Mouse (Mus musculus) forebrain, postnatal 0 days (tissue): ENCODE results near the gene Sec24b. TPM values are rescaled to one million over a fixed set of nuclear protein-coding genes. Genes with fewer than 3 reads are reported as not detected.
A peak's percentile ranks its signal among the peaks of the same experiment; 100 is the strongest.

ENCODE experiments used
- ATAC-seq: fragments of 200-750 bp; cut with Nextera tagmentation; 2 replicates; pipeline ENCODE4 v1.8.0; 2017; ENCODE audit warnings: mild to moderate bottlenecking, moderate library complexity
- DNase-seq: peaks from one replicate; pipeline ENCODE4 v3.0.0-alpha.2; 2015
- H3K27ac ChIP-seq: fragments of 300-500 bp; sonication (generic); 2 replicates; pipeline ENCODE4 v1.5.1; 2014; ENCODE audit warnings: low read depth, mild to moderate bottlenecking, antibody characterized with exemption, low read length, moderate library complexity, mixed read lengths
- H3K27me3 ChIP-seq: fragments of 300-500 bp; sonication (generic); 2 replicates; pipeline ENCODE4 v1.6.1; 2014; ENCODE audit warnings: mild to moderate bottlenecking, low read length, mixed read lengths; ENCODE audit not compliant: insufficient read depth
- H3K36me3 ChIP-seq: fragments of 300-500 bp; sonication (generic); 2 replicates; pipeline ENCODE4 v1.6.1; 2014; ENCODE audit warnings: mild to moderate bottlenecking, moderate library complexity; ENCODE audit not compliant: insufficient read depth
- H3K4me1 ChIP-seq: fragments of 300-500 bp; sonication (generic); 2 replicates; pipeline ENCODE4 v1.6.1; 2014; ENCODE audit warnings: antibody characterized with exemption; ENCODE audit not compliant: insufficient read depth
- H3K4me2 ChIP-seq: fragments of 300-500 bp; sonication (generic); 2 replicates; pipeline ENCODE4 v1.6.1; 2014; ENCODE audit warnings: low read depth, mild to moderate bottlenecking, moderate library complexity
- H3K4me3 ChIP-seq: fragments of 300-500 bp; sonication (generic); 2 replicates; pipeline ENCODE4 v1.5.1; 2014; ENCODE audit warnings: low read depth, low read length, mixed read lengths
- H3K9ac ChIP-seq: fragments of 300-500 bp; sonication (generic); 2 replicates; pipeline ENCODE4 v1.6.1; 2014; ENCODE audit warnings: mild to moderate bottlenecking
- H3K9me3 ChIP-seq: fragments of 300-500 bp; sonication (generic); 2 replicates; pipeline ENCODE4 v1.6.1; 2016; ENCODE audit warnings: low read length
- CTCF ChIP-seq: sonication (generic); IDR thresholded peaks from 2 replicates; pipeline ENCODE4 v1.5.1; 2016; ENCODE audit warnings: antibody characterized with exemption, control low read depth, low read depth
- WGBS: fragments of 180-500 bp; shearing (Covaris S2); extraction: QIAGEN DNeasy Blood & Tissue Kit; methylation state at CpG from one replicate; pipeline ENCODE4 v1.1.7; 2014; 5-methylcytosine and 5-hydroxymethylcytosine counted together
- polyA plus RNA-seq: library from polyadenylated mRNA; unstranded; fragments of >200 nt; fragmentation: Nextera tagmentation; extraction: Ambion mirVana; gene quantifications from 2 replicates; pipeline ENCODE4 v1.2.1, GENCODE M21; 2015
- total RNA-seq: library from RNA; depleted of rRNA; stranded (reverse); fragments of >200 nt; gene quantifications from 2 replicates; pipeline ENCODE4 v1.2.3, GENCODE M21; 2014

Gene Sec24b
- total and polyA plus RNA-seq, 2 experiments from 2014 or later: 24.3 to 34.0 TPM

DNA sequence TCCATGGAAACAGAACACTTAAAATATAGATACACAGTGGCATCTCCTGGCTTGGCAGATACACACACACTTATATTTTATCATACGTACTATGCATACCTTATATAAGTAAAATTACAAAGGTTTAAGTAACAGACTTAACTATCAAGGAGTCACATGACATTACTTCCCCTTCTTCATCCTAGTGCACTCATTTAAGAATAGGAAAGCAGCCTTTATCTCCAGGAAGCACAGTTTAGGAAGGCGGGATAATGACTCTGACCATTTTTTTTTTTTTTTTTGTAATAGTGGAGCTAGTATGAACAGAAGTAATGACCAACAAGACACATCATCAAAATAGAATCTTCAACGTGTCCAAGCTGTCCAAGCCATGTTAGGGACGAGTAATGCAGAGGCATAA lies 21.3 kb downstream of the Sec24b start:
- no peak for ATAC-seq
- 94% methylated on average over 4 of the region's 4 CpGs for WGBS
- H3K27ac ChIP-seq: no peak overlapping the region
- no peak for DNase-seq
- H3K4me1 ChIP-seq: no peaks in the 10 kb centered on the region
- TF ChIP-seq CTCF: no peak
- H3K27me3 ChIP-seq: no peaks in the 10 kb centered on the region
- H3K9me3 ChIP-seq: no peaks in the 10 kb centered on the region
- peaks cover 16% of the 10 kb centered on the region for H3K36me3 ChIP-seq
- H3K4me3 ChIP-seq: no peak overlapping the region
- no peak overlapping the region for H3K4me2 ChIP-seq
- H3K9ac ChIP-seq: no peak overlapping the region

DNA sequence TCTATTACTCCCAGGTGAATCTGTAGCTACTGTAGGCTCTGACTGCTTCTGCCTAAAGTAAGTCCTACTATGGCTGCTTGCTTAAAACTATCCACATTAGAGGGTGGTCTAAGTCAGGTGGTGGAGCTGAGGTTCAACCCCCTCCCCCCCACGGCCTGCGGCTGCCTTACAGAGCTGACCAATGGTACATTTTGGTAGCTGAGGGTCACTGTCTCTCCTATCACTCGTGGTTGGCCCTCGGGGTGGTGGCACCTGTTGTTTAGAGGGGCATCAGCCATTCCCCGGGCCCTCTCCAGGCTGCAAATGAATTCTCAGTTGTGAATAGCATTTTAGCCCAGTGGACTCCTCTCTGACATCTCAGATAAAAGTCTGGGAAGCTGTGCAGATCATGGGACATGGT lies 32.6 kb downstream of the Sec24b start:
- Histone ChIP-seq H3K36me3 (peaks cover 32% of the 10 kb centered on the region; the same call in 1 of the 2 replicates), H3K9me3 (no peaks in the 10 kb centered on the region), H3K27ac (no peak overlapping the region), H3K4me2 (no peak overlapping the region), H3K27me3 (no peaks in the 10 kb centered on the region), H3K4me3 (no peak overlapping the region), H3K4me1 (no peaks in the 10 kb centered on the region), H3K9ac (no peak overlapping the region)
- no peak for TF ChIP-seq CTCF
- WGBS: 96% methylated on average over 5 of the region's 5 CpGs
- DNase-seq (no peak), ATAC-seq (no peak)

DNA sequence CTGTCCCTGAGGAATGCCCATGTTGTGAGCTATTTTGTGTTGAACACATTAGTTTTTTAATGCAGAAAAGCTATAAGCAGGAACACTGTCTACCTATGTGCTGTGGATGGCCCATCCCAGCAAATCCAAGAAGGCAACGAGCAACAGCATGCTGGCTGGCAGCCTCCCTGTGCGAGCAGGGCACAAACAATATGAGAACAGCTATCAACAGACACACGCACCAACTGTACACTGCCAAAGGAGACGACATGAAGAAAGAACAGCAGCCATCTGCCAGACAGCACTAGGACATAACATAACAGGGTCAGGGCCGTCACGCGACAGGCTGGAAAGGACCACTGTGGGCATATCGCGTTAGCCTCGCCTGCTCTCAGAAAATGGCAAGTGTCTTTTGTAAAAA lies 35.2 kb downstream of the Sec24b start:
- no peaks in the 10 kb centered on the region for H3K9me3 ChIP-seq
- DNase-seq (peak; percentile 4), ATAC-seq (peak; percentile 43)
- H3K27me3 ChIP-seq: no peaks in the 10 kb centered on the region
- no peak overlapping the region for H3K9ac ChIP-seq
- WGBS: 60% methylated on average over 10 of the region's 10 CpGs
- H3K4me3 ChIP-seq: no peak overlapping the region
- TF ChIP-seq CTCF: no peak
- H3K4me1 ChIP-seq: no peaks in the 10 kb centered on the region
- no peak overlapping the region for H3K27ac ChIP-seq
- peaks cover 32% of the 10 kb centered on the region; the same call in 1 of the 2 replicates for H3K36me3 ChIP-seq
- no peak overlapping the region for H3K4me2 ChIP-seq

DNA sequence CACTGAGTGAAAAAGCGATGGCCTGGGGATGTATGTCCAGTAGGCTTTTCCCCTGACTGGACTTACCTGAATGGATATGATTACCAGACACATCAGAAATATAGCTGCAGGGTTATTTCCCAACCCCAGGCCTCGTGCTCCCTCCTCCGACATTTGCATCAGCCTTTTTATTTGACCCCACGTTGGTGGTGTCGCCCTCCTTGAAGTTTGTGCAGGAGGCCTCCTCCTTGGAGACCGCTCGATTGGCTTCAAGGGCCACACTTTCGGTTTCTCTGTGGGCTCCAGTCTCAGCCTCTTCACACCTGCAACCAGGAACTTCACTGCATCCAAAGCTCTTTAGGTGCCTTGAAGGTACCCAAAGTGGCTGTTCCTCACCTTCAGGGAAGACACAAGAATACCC lies 35.8 kb downstream of the Sec24b start:
- Histone ChIP-seq H3K9me3 (no peaks in the 10 kb centered on the region), H3K4me1 (no peaks in the 10 kb centered on the region), H3K27ac (no peak overlapping the region), H3K36me3 (peaks cover 28% of the 10 kb centered on the region; the same call in 1 of the 2 replicates), H3K9ac (no peak overlapping the region), H3K4me3 (no peak overlapping the region), H3K4me2 (no peak overlapping the region), H3K27me3 (no peaks in the 10 kb centered on the region)
- WGBS: 95% methylated on average over 8 of the region's 8 CpGs
- TF ChIP-seq CTCF: no peak
- no peak for DNase-seq
- ATAC-seq: no peak

DNA sequence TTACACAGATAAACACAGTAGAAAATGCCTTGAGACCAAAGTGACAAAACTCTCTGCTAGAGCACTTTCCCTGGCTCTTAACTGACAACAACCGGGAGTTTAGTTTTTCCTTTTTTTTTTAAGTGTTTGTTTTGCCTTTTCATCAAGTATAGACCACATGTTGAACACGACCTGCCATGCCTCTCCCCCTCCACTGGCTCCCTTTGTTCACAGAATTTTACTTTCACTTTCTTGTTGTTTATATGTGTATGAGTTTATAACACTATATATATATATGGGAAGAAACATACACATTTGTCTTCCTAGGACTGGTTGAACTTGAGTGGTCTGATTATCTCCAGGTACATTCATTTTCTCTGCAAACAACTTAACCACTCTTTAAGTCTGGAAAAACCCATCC lies 48.4 kb downstream of the Sec24b start:
- Histone ChIP-seq H3K4me1 (no peaks in the 10 kb centered on the region), H3K9me3 (no peaks in the 10 kb centered on the region), H3K27ac (no peak overlapping the region), H3K36me3 (peaks cover 14% of the 10 kb centered on the region), H3K4me3 (no peak overlapping the region), H3K4me2 (no peak overlapping the region), H3K27me3 (no peaks in the 10 kb centered on the region), H3K9ac (no peak overlapping the region)
- DNase-seq (no peak), ATAC-seq (no peak)
- no peak for TF ChIP-seq CTCF
- 78% methylated on average over 2 of the region's 2 CpGs for WGBS

DNA sequence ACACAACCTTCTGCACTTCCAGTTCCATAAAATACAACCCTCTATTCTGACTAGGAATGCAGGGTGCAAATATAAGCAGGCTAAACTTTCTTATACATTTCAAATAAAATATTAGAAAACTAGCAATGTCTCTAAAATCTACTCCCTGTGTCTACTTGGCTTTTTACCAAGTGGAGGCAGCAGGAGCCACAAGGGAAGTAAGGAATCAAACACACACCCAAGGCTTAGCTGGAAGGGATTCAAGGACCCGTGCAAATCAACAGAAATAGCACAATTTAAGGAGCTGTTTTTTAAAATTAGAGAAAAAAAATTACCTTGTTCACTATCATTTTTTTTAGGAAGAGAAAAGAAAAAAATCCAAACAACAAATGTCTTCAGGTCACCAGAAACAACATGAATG lies 50.1 kb downstream of the Sec24b start:
- 54% methylated on average over 1 of the region's 1 CpGs for WGBS
- TF ChIP-seq CTCF: no peak

DNA sequence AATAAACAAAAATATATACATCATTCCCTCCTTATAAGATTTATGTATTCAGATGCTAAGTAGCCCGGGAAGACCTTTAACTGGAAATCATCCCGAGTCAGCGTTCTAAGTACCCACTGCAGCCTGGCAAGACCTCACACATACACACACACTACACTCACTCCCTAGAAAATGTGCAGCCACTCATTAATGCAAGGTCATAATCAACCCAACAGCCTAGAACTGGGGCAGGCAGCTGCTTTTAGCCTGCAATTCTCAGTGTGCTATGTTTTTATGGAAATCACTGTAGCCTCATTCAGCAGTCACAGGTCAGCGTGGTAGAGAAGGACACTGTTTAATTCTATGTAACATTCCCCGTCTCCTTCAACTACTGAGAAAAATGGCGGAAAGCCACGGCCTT lies 55.2 kb downstream of the Sec24b start:
- no peaks in the 10 kb centered on the region for H3K4me1 ChIP-seq
- H3K36me3 ChIP-seq: peaks cover 67% of the 10 kb centered on the region
- no peak overlapping the region for H3K27ac ChIP-seq
- H3K9me3 ChIP-seq: no peaks in the 10 kb centered on the region
- no peak for DNase-seq
- no peak for ATAC-seq
- H3K27me3 ChIP-seq: no peaks in the 10 kb centered on the region
- H3K4me3 ChIP-seq: no peak overlapping the region
- WGBS: 89% methylated on average over 7 of the region's 7 CpGs
- TF ChIP-seq CTCF: no peak
- H3K4me2 ChIP-seq: no peak overlapping the region
- H3K9ac ChIP-seq: no peak overlapping the region

More for the DNA sequence above, 50.1 kb downstream of the Sec24b start:
- H3K4me3 ChIP-seq: no peak overlapping the region
- no peak overlapping the region for H3K27ac ChIP-seq
- H3K9ac ChIP-seq: no peak overlapping the region
- no peaks in the 10 kb centered on the region for H3K9me3 ChIP-seq
- peaks cover 25% of the 10 kb centered on the region for H3K36me3 ChIP-seq
- no peaks in the 10 kb centered on the region for H3K27me3 ChIP-seq
- ATAC-seq (no peak), DNase-seq (no peak)
- H3K4me1 ChIP-seq: no peaks in the 10 kb centered on the region
- H3K4me2 ChIP-seq: no peak overlapping the region

DNA sequence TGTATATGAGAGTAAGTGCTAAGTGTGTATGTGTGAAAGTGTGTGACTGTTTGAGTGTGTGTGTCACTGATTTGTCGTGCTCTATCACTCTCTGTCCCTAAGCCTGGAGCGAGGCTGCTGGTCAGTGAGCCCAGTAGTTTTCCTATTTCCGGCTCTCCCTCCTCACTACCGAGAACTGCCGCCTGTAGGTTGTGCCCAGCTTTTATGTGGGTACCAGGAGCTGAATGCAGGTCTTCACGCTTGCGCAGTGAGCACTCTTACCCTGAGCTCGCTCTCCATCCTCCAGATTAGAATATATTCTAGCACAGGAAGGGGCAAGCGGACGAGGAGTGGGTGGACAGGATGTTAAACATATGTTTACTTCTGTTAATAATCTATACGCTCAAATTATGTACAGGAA lies 60.4 kb downstream of the Sec24b start:
- H3K4me1 ChIP-seq: no peaks in the 10 kb centered on the region
- H3K9me3 ChIP-seq: no peaks in the 10 kb centered on the region
- no peaks in the 10 kb centered on the region for H3K27me3 ChIP-seq
- H3K4me2 ChIP-seq: no peak overlapping the region
- no peak overlapping the region for H3K4me3 ChIP-seq
- H3K36me3 ChIP-seq: peaks cover 76% of the 10 kb centered on the region
- no peak overlapping the region for H3K9ac ChIP-seq
- TF ChIP-seq CTCF: no peak
- DNase-seq (no peak), ATAC-seq (no peak)
- H3K27ac ChIP-seq: no peak overlapping the region
- 95% methylated on average over 11 of the region's 11 CpGs for WGBS
